Mouse (Mus musculus) common myeloid progenitor, adult 5-6 weeks (primary cell): ENCODE results near the gene Piwil1. TPM values are rescaled to one million over a fixed set of nuclear protein-coding genes. Genes with fewer than 3 reads are reported as not detected.
"Not testable (repeated sequence)": the region's sequence is repeated elsewhere in the genome, so short reads cannot be mapped to it uniquely, and the experiment has no call there.

Experiments used
- ATAC-seq: replicated peaks from 2 replicates; pipeline ENCODE4 v1.8.0; 2016; ENCODE audit warnings: low read depth, mild to moderate bottlenecking, moderate TSS enrichment, inconsistent platforms; ENCODE audit not compliant: poor library complexity, severe bottlenecking
- total RNA-seq: library from RNA; stranded (forward); fragments of 200-1000, 187-1606 nt; gene quantifications from 2 replicates; pipeline ENCODE4 v1.2.3, GENCODE M21; 2017

The Piwil1 gene
- total RNA-seq, 1 experiment from 2014 or later: not detected

GRCm38 (mm10) chr5:128707271-128707670 is 4.9 kb downstream of the Piwil1 start:
- ATAC-seq: no peak

- ATAC-seq: no peak
Observed at GRCm38 (mm10) chr5:128708929-128709328, 6.6 kb downstream of the Piwil1 start.

DNA sequence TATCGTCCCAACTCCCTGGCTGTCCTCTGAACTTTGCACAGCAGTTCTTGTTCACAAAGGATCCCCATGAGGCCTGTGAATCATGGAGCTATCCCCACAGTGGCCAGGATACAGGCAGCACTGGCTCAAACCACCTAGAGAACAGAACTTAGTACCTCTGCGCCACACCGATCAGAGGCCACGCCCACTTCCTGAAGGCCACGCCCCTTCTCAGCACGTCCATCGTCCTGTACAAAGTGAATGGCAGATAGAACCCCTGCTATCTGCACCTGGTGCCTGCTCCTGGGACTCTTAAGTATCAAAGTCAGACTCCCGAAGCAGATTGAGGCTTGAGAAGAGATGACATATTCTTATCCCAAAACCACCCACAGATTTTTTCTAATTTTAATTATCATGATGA is 8.3 kb downstream of the Piwil1 start:
- no peak for ATAC-seq

DNA sequence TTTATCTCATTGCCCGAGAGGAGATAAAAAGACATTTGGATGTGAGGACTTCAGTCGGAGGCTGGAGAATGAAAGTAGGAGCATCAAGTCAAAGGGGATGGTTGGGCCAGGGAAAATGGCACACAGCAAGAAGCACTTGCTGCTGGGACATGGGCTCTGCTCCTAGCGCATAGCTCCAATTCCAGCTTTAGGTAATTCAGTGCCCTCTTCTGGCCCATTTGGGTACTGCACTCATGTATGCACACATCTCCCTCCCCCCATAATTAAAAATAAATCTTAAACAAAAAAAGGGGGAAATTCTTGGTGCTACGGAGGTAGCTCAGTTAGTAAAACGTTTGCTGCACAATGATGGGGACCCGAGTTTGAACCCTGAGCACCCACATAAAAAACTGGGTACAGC is 9.5 kb downstream of the Piwil1 start:
- no peak for ATAC-seq

DNA sequence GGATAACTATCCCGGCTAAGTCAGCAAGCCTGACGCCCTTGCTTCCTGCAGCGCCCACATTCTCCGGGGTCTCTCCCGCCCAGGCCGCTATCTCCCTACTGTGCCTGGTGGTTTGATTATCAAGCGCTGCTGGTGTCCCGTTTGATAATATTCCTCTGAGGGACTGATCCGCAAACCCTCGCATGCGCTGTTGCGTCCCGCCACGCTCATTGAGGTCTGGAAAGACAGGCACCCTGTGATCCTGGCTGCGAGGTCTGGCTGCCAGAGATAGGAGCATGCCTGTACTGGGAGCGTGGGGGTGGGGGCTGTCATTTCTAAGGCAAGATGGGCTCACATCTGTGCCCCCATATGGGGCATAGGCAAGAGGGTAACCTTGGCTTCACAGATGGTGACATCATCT is 12.8 kb downstream of the Piwil1 start:
- ATAC-seq: no peak

DNA sequence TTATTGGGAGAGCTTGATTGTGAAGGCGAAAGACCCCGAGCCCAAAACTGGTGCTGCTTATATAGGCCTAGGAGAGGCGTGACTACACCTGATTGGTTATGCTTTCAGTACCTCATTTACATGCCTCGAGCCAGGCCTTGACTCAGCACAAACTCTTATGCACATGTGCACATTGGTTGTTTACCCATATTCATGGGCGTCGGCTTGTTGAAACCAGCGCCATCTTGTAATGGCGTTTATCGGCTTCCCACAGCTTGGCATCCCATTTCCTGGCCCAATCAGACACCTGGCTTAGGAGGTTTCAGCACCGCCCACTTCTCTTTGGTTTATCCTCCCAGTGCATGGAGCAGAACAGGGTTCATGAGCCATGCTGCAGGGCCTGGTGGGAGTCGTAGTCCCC is 18.1 kb downstream of the Piwil1 start:
- ATAC-seq: not testable (repeated sequence)

- ATAC-seq: no peak
Observed at GRCm38 (mm10) chr5:128729341-128729740, 27.0 kb downstream of the Piwil1 start.

DNA sequence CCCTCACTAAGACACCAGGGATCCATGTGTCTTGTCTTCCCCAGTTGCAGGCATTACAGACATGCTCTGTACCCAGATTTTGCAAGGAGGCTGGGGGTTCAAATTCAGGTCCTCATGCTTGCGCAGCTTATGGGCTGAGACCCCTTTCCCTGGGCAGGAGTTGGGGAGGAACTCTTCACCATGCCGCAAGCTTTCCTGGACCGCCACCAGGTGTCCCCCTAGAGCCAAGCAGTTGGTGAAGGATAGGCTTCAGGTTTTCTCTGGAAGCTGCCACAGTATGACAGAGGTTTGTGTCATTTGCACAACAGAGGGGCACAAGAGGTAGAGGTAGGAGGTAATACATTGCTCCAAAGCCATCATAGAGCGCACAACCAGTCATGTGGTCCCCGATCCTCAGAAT is 28.3 kb downstream of the Piwil1 start:
- no peak for ATAC-seq

- ATAC-seq: peak; percentile 55; the same call in 1 of the 2 replicates
Observed at GRCm38 (mm10) chr5:128732416-128733014, 30.2 kb downstream of the Piwil1 start.

- ATAC-seq: peak; percentile 93
Observed at GRCm38 (mm10) chr5:128733955-128734354, 31.6 kb downstream of the Piwil1 start.

GRCm38 (mm10) chr5:128735921-128736320 is 33.6 kb downstream of the Piwil1 start:
- ATAC-seq: no peak

GRCm38 (mm10) chr5:128739168-128739837 is 37.0 kb downstream of the Piwil1 start:
- no peak for ATAC-seq

GRCm38 (mm10) chr5:128739838-128740171 is 37.5 kb downstream of the Piwil1 start:
- ATAC-seq: no peak

GRCm38 (mm10) chr5:128744351-128744750 is 42.0 kb downstream of the Piwil1 start:
- ATAC-seq: no peak

DNA sequence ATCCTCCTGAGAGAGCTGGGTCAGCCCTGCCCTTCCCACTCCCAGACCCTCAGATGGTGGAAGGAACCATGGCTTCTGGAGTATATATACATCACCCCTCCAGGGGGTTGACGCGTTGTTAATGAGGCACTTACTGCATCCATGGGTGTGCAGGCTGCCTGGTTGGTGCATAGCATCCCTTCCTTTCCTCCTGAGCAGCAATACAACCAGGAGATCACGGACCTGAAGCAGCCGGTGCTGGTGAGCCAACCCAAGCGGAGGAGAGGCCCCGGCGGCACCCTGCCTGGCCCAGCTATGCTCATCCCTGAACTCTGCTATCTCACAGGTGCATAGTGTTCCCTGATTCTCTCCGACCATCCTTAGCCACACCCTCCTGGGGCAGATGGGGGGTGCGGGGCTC is 42.9 kb downstream of the Piwil1 start:
- no peak for ATAC-seq

GRCm38 (mm10) chr5:128746261-128746660 is 43.9 kb downstream of the Piwil1 start:
- ATAC-seq: no peak

- no peak for ATAC-seq
Observed at GRCm38 (mm10) chr5:128761118-128761517, 58.8 kb downstream of the Piwil1 start.

- no peak for ATAC-seq
Observed at GRCm38 (mm10) chr5:128769026-128769631, 66.8 kb downstream of the Piwil1 start.

DNA sequence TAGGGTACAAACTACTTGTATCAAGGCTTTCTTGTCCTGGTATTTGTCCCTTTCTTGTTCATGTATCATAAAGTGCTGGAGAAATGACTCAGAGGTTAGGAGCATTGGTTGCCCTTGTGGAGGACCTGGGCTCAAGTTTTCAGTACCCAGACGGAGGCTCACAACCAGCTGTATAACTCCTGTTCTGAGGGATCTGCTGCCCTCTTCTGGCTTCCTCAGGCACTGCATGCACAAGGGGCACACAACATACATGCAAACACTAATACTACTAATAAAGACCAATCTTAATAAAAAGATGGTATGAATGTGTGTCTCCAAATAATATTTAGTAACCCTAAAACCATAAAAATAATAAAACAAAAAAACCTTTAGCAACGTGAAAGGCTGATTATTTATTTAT is 74.1 kb downstream of the Piwil1 start:
- no peak for ATAC-seq

GRCm38 (mm10) chr5:128781621-128782020 is 79.3 kb downstream of the Piwil1 start:
- ATAC-seq: no peak

- no peak for ATAC-seq
Observed at GRCm38 (mm10) chr5:128800592-128800991, 98.3 kb downstream of the Piwil1 start.
